Mouse (Mus musculus) spleen, adult 2 months (tissue): ENCODE data around the gene AL732309.1.

Experiments
- CTCF ChIP-seq: fragments of 200-500 bp; IDR thresholded peaks from 2 replicates; pipeline ENCODE4 v1.5.1; 2011; ENCODE audit warnings: mild to moderate bottlenecking, inconsistent platforms; ENCODE audit not compliant: insufficient read depth, insufficient read length, insufficient replicate concordance; ENCODE audit errors: extremely low read depth
- POLR2A ChIP-seq: fragments of 200-500 bp; IDR thresholded peaks from 2 replicates; pipeline ENCODE4 v1.6.1; 2011; ENCODE audit warnings: low read depth, low read length, inconsistent platforms

DNA sequence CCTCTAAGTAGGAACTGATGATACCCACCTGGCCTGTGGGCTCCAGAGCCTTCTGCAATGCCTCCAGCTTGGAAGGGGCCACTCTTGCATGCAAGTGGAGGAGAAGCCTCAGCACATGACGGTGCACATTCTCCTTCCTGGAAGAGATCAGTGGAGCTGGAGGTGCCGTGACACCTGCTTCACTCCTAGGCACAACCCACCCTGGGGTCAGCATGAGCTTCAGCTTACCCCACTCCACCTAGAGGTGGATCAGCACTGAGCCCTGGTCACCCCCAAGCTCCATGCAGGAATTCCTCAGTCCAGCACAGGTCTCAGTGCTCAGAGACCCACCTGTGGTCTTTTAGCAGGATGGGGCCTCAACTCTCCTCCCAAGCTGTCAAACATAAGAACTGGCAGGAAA is 46.0 kb downstream of the AL732309.1 start:
- TF ChIP-seq POLR2A, result no peak
- TF ChIP-seq CTCF, result no peak
